Mouse (Mus musculus) CD4-positive, CD25-positive, alpha-beta regulatory T cell, adult 4 months (primary cell): Measurements from ENCODE around the gene Lrch4. TPM values are rescaled to one million over a fixed set of nuclear protein-coding genes. Genes with fewer than 3 reads are reported as not detected.

Source experiments
- ATAC-seq: one replicate; pipeline ENCODE4 v1.8.0; 2017
- polyA plus RNA-seq, 2 experiments: library from polyadenylated mRNA; unstranded; fragments of 100-300 nt; shearing (Covaris generic); gene quantifications; one replicate each; pipeline ENCODE4 v1.2.1; 2017

Lrch4 gene
- polyA plus RNA-seq, 2 experiments from 2014 or later: 46.5 to 81.2 TPM

DNA sequence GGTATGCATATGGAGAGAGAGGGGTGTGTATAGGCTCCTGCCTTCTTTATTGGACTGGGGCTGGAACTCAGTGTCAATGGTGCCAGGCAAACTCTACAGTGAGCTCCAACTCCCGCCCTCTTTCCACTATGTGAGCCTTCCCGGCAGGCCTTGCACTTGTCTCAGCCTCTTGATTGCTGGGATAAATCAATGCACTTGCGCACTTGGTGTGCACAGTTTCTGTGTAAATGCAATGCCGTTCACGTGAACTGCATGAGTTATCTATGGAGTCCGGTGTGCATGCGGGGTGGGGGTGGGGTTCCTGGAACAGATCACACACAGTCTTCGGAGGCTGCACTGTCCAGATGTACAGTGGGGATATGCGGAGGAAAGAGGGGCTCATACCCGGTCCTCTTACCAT, 24.4 kb downstream of the Lrch4 start:
- no peak for ATAC-seq

- ATAC-seq: no peak
These were observed 25.8 kb downstream of the Lrch4 start for GRCm38 (mm10) chr5:137654746-137655145.

- peak; percentile 79 for ATAC-seq
These were observed 28.1 kb downstream of the Lrch4 start for GRCm38 (mm10) chr5:137656977-137657376.

- ATAC-seq: no peak
These were observed 31.3 kb downstream of the Lrch4 start for GRCm38 (mm10) chr5:137660064-137660688.

DNA sequence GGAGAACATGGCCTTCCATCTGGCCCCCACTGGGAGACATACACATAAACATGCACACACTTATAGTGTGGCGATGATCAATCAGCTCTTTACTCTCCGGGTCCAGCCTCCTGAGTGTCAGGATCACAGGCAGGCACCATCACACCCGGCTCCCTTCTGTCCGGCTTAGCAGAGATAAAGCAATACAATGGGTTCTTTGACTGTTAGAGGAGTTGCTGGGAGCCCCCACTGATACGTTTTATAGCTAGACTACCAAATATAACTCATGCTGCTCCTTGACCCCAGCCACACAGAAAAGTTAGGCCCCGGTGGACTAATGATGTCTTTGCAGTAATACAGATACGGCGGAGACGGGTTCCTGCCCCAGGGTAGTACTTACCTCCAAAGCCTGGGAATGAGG, 34.1 kb downstream of the Lrch4 start:
- no peak for ATAC-seq

DNA sequence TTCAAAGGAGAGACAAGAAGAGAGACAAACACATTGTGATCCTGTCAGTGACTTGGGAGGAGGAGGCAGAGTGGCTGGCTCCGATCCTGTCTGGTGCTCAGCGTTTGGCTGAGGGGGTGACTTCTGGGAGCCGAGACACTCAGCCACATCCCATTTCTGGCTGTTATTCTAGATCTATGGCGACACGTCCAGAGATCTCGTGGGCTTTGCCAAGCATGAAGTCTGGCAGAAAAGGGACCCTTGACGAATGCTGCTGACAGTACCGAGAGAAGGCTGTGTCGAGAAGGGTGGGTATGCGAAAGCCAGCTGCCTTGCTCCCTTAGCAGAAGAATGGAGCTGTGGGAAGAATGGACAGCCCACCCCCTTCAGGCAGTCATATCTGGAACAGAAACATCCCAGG, 40.0 kb downstream of the Lrch4 start:
- no peak for ATAC-seq

- ATAC-seq: no peak
These were observed 41.3 kb downstream of the Lrch4 start for GRCm38 (mm10) chr5:137670240-137670639.

- no peak for ATAC-seq
These were observed 42.7 kb downstream of the Lrch4 start for GRCm38 (mm10) chr5:137671443-137672240.

- no peak for ATAC-seq
These were observed 43.4 kb downstream of the Lrch4 start for GRCm38 (mm10) chr5:137672361-137672760.

- ATAC-seq: no peak
These were observed 44.1 kb downstream of the Lrch4 start for GRCm38 (mm10) chr5:137673015-137673414.

GRCm38 (mm10) chr5:137674786-137675185, 45.9 kb downstream of the Lrch4 start:
- ATAC-seq: no peak

DNA sequence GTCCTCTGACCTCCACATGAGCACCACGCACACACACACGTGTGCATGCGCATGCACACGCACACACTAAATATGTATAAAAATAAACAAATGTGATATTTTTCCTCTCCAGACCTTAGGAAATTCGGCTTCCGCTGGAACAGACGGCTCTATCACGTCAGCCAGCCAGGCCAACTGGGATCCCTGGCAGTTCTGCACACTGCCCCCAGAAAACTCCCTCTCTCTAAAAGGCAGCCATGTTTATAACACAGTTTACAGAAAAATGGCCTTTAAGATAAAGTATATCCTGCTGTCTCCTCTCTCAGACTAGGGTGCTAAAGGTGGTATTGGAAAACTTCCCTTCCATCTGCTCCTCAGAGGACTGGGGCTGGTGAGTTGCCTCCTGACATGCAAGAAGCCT, 48.9 kb downstream of the Lrch4 start:
- ATAC-seq: no peak

- no peak for ATAC-seq
These were observed 49.8 kb downstream of the Lrch4 start for GRCm38 (mm10) chr5:137678736-137679135.

DNA sequence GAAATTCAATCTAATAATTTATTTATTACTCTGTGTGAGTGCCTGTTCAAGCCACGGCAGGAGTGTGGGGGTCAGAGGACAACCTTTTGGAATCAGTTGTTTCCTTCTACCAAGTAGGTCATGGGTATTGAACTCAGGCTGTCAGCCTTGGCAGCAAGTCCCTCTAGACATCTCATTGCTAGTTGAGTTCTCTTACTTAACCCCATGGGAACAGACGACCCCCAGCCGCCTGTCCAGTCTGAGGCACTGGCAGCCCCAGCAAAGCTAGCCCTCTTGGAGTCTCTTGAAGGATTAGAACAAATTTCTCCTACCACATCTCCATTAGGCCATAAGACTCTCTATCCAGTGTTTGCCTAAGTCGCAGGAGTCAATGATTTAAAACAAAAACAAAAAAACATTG, 50.8 kb downstream of the Lrch4 start:
- no peak for ATAC-seq

GRCm38 (mm10) chr5:137682526-137682925, 53.6 kb downstream of the Lrch4 start:
- no peak for ATAC-seq

DNA sequence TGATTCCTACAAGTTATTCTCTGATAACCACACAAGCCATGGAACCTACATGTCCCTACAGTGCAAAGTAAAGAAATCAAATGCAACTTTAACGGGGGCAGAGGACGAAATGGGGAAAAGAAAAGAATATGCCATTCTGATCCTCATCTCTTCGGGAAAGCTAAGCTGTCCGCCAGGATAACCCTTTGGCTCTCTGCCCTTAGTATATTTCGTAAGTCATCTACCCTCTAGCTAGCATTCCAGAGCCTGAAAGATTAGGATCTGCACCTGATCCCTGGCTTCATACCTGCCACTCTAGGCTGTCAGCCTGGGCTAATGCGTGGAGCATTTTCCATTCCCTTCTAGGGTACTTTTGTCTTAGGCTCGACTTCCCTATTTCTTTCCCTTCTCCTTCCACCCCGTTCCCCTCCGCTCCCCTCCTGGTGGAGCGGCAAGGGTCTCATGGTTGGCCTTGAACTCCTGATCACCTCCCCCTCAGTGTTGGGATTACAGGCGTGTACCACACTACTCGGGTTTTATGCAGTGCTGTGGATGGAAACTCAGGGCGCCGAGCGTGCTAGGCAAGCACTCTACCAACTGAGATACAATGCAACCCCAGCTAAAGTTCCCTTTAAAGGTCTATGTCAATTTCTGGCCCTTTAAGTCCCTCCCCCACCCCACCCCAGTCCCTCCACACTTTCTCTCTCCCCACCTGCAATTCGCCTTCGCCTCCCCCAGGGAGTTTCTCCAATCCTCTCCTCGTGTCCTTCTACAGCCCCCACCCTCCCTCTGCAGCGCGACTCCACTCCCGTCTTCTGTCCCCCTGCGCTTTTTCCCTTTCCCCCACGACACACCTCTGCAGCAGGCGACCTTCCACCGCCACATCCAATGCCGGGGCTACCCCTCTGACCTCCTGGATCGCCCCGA, 54.7 kb downstream of the Lrch4 start:
- no peak for ATAC-seq

- ATAC-seq: peak; percentile 98
These were observed 55.6 kb downstream of the Lrch4 start, which contains the start of gene Agfg2 for GRCm38 (mm10) chr5:137684294-137685123. Agfg2 (minus strand) TSS chr5:137684726.

GRCm38 (mm10) chr5:137685653-137686052, 56.7 kb downstream of the Lrch4 start:
- no peak for ATAC-seq

GRCm38 (mm10) chr5:137686127-137686790, 57.3 kb downstream of the Lrch4 start:
- no peak for ATAC-seq

- ATAC-seq: no peak
These were observed 61.1 kb downstream of the Lrch4 start for GRCm38 (mm10) chr5:137689974-137690373.

DNA sequence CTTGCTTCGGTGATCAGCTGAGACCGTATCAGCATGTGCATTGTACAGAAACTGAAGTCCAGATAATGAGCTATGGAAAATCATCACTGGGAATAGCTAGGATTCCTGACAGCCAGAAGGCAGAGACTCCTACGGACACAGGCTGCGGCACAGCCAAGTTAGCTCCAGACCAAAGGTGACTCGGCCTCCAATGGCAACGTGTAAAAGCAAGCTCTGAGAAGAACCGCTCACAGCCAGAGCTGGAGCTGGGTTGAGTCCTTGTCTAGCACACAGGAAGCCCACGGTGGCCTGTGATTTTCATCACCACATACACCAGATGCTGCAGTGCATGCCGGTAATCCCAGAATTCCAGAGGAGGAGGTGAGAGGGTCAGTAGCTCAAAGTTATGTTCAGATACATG, 61.6 kb downstream of the Lrch4 start:
- no peak for ATAC-seq
